19 mouse cellular contexts compared by ENCODE assay signal in genomic region chr4:108143778-108144177, GRCm38 (mm10). TPM values are rescaled to one million over a fixed set of nuclear protein-coding genes. Genes with fewer than 3 reads are reported as not detected.
"Had no signal": no experiment of that assay in that cellular context is flagged by ENCODE, and none has a peak within 500 bp of the region (broad histone marks: within the 10 kb centered on the region; RNA-seq: fewer than 3 reads in every experiment).

No protein-coding gene starts in this region.

- ATAC-seq: lung, postnatal 0 days; midbrain, embryonic 15.5 days had no signal

- H3K27me3 ChIP-seq: hindbrain, embryonic 15.5 days; limb, embryonic 12.5 days; midbrain, embryonic 15.5 days; neural tube, embryonic 13.5 days; stomach, embryonic 15.5 days had no signal

- H3K9me3 ChIP-seq: hindbrain, embryonic 15.5 days; limb, embryonic 12.5 days; midbrain, embryonic 15.5 days; neural tube, embryonic 13.5 days; stomach, embryonic 15.5 days had no signal

- DNase-seq: layer of hippocampus, adult 9-11 months; layer of hippocampus, postnatal 36 days; liver; lung, adult 2 months; retina, postnatal 1 day; right cerebral cortex, postnatal 4 days; spleen, adult 18-20 months; thymus, adult 2 months; thymus, postnatal 36 days had no signal

- H3K4me3 ChIP-seq: hindbrain, embryonic 15.5 days; limb, embryonic 12.5 days; midbrain, embryonic 10.5 days; midbrain, embryonic 15.5 days; neural tube, embryonic 13.5 days; stomach, embryonic 15.5 days had no signal

- H3K27ac ChIP-seq: hindbrain, embryonic 15.5 days; limb, embryonic 12.5 days; liver, embryonic 14.5 days; midbrain, embryonic 10.5 days; midbrain, embryonic 15.5 days; neural tube, embryonic 13.5 days; stomach, embryonic 15.5 days had no signal

- H3K4me1 ChIP-seq: hindbrain, embryonic 15.5 days; limb, embryonic 12.5 days; midbrain, embryonic 10.5 days; midbrain, embryonic 15.5 days; neural tube, embryonic 13.5 days; stomach, embryonic 15.5 days had no signal

- H3K4me2 ChIP-seq: hindbrain, embryonic 15.5 days; limb, embryonic 12.5 days; midbrain, embryonic 15.5 days; neural tube, embryonic 13.5 days; stomach, embryonic 15.5 days had no signal

- H3K9ac ChIP-seq: hindbrain, embryonic 15.5 days; limb, embryonic 12.5 days; liver, embryonic 14.5 days; midbrain, embryonic 15.5 days; neural tube, embryonic 13.5 days; stomach, embryonic 15.5 days had no signal

- H3K36me3 ChIP-seq: hindbrain, embryonic 15.5 days; limb, embryonic 12.5 days; midbrain, embryonic 10.5 days; midbrain, embryonic 15.5 days; neural tube, embryonic 13.5 days; stomach, embryonic 15.5 days had no signal

RNA-seq across cellular contexts. Expression of gene Echdc2, which starts 21.5 kb away (rescaled TPM):
- total RNA-seq: monocyte, adult 5-6 weeks had no signal

RNA-seq across cellular contexts. Expression of gene Podn, which starts 47.5 kb away (rescaled TPM):
- total RNA-seq: megakaryocyte, adult 5-6 weeks; monocyte, adult 5-6 weeks had no signal
